Mouse (Mus musculus) frontal cortex, postnatal 25 days (tissue): Measurements from ENCODE around the gene 2310057M21Rik.

Experiments
- DNase-seq, 2 experiments: peaks; one replicate each; pipeline ENCODE4 v3.0.0; 2022; ENCODE audit warnings: low spot score in 2 of 2

The 2310057M21Rik gene

GRCm38 (mm10) chr7:131322192-131322591 is 40.4 kb downstream of the 2310057M21Rik start, which contains the start of gene Cuzd1:
TSS of gene Cuzd1 (minus strand) at chr7:131322292.
- DNase-seq, result no peak

GRCm38 (mm10) chr7:131318340-131318739 is 44.2 kb downstream of the 2310057M21Rik start:
- no peak for DNase-seq

GRCm38 (mm10) chr7:131317587-131317986 is 45.0 kb downstream of the 2310057M21Rik start:
- no peak for DNase-seq

GRCm38 (mm10) chr7:131314493-131314892 is 48.1 kb downstream of the 2310057M21Rik start:
- no peak for DNase-seq

DNA sequence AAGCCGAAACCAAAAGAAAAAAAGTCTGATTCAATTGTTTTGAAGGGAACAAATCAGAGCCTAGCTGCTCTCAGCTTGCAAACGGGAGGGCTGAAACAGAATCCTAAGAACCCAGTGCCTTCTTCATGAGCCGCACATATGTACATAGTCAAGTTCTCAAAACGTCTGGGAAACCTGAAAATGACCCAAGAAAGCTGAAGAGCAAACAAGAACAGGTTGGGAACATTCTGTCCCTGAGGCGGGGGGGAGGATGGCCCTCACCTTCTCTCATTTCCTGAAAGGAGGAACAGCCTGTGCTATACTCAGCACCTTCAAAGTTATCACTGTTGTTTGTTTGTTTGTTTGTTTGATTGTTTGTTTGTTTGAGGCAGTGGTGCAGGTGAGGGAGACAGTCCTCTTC is 55.8 kb downstream of the 2310057M21Rik start:
- no peak for DNase-seq

GRCm38 (mm10) chr7:131303340-131303739 is 59.2 kb downstream of the 2310057M21Rik start:
- no peak for DNase-seq

GRCm38 (mm10) chr7:131297151-131297550 is 65.4 kb downstream of the 2310057M21Rik start:
- no peak for DNase-seq
